Mouse (Mus musculus) thymus, postnatal 36 days (tissue): ENCODE data around the gene Vmn2r78.
"Not testable (repeated sequence)": the region's sequence is repeated elsewhere in the genome, so short reads cannot be mapped to it uniquely, and the experiment has no call there.

Experiments used
- DNase-seq, 2 experiments: peaks; one replicate each; pipeline ENCODE4 v3.0.0; 2022; ENCODE audit warnings: mixed read lengths in 2 of 2

Vmn2r78 gene

GRCm38 (mm10) chr7:86914794-86915193 is at the start of gene Vmn2r78:
Vmn2r78 (plus strand) TSS chr7:86915094.
- not testable (repeated sequence) for DNase-seq

DNA sequence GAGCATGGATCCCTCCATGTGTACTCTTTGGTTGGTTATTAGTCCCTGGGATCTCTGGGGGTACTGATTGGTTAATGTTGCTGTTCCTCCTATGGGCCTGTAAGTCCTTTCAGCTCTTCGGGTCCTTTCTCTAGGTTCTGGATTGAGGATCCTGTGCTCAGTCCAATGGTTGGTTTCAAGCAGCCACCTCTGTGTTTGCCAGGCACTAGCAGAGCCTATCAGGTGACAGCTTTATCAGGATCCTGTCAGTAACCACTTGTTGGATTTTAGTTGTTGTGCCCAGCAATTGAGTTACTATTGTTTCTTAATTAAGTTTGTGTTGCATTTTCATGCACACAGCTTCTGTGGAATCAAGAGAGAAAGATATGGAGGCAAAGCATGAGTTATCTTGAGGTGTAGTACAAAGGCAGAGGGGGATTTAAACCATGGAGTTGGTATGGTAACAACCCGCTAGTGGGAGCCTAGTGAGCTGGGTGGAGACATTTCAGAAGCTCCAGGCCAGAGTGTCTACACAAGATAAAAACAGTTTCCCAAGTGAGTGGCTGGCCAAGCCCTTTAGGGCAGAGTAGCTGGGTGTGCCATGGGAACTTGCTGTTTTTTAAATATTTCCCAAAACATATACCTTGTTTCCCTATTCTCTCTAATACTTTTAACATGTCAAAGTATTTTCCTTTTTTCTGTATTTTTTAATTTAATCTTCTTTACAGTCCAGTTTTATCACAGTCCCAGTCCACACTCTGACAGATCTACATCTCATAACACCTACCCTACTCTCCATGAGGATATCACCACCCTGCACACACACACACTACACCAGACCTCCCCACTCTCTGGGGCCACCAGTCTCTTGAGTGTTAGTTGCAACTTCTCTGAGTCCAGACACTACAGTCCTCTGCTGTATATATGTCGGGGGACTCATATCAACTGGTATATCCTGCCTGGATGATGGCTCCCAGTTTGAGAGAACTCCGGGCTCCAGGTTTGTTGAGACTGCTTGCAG is 25.1 kb upstream of the Vmn2r78 start:
- no peak for DNase-seq

DNA sequence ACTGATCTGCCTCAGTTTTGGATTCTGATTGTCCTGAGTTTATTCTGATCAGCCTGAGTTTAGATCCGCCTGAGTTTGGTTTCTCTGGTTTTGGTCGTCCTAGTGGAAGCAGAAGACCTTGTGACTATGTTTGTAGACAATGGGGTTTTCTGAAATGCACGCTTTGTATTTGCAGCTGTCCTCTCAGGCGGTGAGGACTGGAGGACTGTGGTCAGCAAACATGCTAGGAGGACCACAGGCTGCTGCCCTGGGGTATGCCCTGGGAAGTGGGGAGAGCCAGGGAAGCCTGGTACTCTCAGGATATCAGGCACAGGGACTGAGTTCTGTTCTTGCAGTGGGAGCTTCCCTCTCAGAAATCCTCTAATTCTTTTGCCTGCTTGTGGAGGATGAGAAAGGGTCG is 22.4 kb downstream of the Vmn2r78 start:
- DNase-seq: no peak

DNA sequence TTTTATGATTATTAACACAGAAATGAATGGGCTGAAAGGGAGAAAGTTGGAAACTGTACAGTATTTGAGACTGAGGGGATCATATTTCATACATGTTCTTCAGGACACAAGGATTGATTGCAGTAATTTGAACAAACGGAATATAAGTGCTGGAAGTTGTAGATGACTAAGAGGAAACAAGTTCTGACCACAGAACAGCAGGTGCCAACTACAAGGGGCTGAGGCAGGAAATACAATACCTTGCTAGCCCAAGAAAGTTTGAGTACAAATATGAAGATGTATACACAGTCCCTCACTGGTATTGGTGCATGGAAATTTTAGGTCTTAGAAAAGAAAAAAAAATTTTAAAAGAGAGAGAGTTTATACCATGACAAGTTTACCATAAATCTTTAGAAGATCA is 79.8 kb downstream of the Vmn2r78 start:
- DNase-seq: no peak

GRCm38 (mm10) chr7:86995815-86996214 is 80.9 kb downstream of the Vmn2r78 start, which contains the start of gene Vmn2r79:
Vmn2r79 (plus strand) TSS chr7:86996115.
- not testable (repeated sequence) for DNase-seq
